Mouse (Mus musculus) intestine, embryonic 16.5 days (tissue): ENCODE results near the gene Trim26. TPM values are rescaled to one million over a fixed set of nuclear protein-coding genes. Genes with fewer than 3 reads are reported as not detected.

Experiments
- ATAC-seq: fragments of 200-750 bp; cut with Nextera tagmentation; 2 replicates; pipeline ENCODE4 v1.8.0; 2017; ENCODE audit warnings: moderate TSS enrichment, moderate library complexity
- H3K27ac ChIP-seq: fragments of 300-500 bp; sonication (generic); 2 replicates; pipeline ENCODE4 v1.5.1; 2014; ENCODE audit warnings: mild to moderate bottlenecking, low read length
- H3K27me3 ChIP-seq: fragments of 300-500 bp; sonication (generic); replicated peaks from 2 replicates; pipeline ENCODE4 v1.6.1; 2014; ENCODE audit warnings: low read length, control low read depth, mixed read lengths; ENCODE audit not compliant: control insufficient read depth, insufficient read depth
- H3K36me3 ChIP-seq: fragments of 300-500 bp; sonication (generic); 2 replicates; pipeline ENCODE4 v1.6.1; 2014; ENCODE audit warnings: low read length, control low read depth; ENCODE audit not compliant: control insufficient read depth, insufficient read depth
- H3K4me1 ChIP-seq: fragments of 300-500 bp; sonication (generic); 2 replicates; pipeline ENCODE4 v1.6.1; 2014; ENCODE audit warnings: low read length, control low read depth, mixed read lengths; ENCODE audit not compliant: control insufficient read depth, insufficient read depth
- H3K4me2 ChIP-seq: fragments of 300-500 bp; sonication (generic); 2 replicates; pipeline ENCODE4 v1.6.1; 2014; ENCODE audit warnings: low read depth, low read length, control low read depth
- H3K4me3 ChIP-seq: fragments of 300-500 bp; sonication (generic); 2 replicates; pipeline ENCODE4 v1.5.1; 2014; ENCODE audit warnings: mild to moderate bottlenecking, low read length
- H3K9ac ChIP-seq: fragments of 300-500 bp; sonication (generic); 2 replicates; pipeline ENCODE4 v1.6.1; 2014; ENCODE audit warnings: low read depth, low read length
- H3K9me3 ChIP-seq: fragments of 300-500 bp; sonication (generic); 2 replicates; pipeline ENCODE4 v1.6.1; 2016; ENCODE audit warnings: low read length, control low read depth; ENCODE audit not compliant: control insufficient read depth
- WGBS: fragments of 180-500 bp; shearing (Covaris S2); extraction: QIAGEN DNeasy Blood & Tissue Kit; methylation state at CpG from one replicate; pipeline ENCODE4 v1.1.7; 2014; 5-methylcytosine and 5-hydroxymethylcytosine counted together
- polyA plus RNA-seq: library from polyadenylated mRNA; unstranded; fragments of >200 nt; fragmentation: Nextera tagmentation; extraction: Ambion mirVana; gene quantifications from 2 replicates; pipeline ENCODE4 v1.2.1, GENCODE M21; 2015

The Trim26 gene
- polyA plus RNA-seq, 1 experiment from 2014 or later = 36.5 TPM

DNA sequence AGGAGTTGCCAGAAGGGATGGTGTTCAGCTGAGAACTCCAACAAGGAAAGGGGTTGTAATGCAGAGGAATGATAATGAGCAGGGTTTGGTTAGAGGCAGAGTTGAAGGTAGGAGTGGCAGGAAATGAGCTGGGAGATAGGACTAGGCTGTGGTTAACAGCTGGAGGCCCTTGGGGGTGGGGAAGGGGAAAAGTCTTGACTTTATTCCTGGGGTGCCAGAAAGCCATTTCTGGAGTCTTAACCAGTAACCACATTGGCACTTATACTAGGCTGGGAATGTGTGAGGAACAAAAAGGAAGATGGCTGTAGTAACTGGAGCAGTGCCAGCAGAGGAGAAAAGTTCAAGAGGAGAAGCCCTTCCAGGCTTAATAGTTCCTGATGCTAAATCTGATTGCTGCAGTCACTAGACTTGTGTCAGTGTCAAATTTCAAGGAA, 7.4 kb downstream of the Trim26 start:
- Histone ChIP-seq H3K9me3 (no peaks in the 10 kb centered on the region), H3K4me1 (peaks cover 11% of the 10 kb centered on the region; the same call in 1 of the 2 replicates), H3K9ac (no peak overlapping the region), H3K4me3 (no peak overlapping the region), H3K27me3 (no peaks in the 10 kb centered on the region), H3K27ac (peak overlapping the region; percentile 9; the same call in 1 of the 2 replicates), H3K4me2 (no peak overlapping the region), H3K36me3 (no peaks in the 10 kb centered on the region)
- ATAC-seq = peak; percentile 81

DNA sequence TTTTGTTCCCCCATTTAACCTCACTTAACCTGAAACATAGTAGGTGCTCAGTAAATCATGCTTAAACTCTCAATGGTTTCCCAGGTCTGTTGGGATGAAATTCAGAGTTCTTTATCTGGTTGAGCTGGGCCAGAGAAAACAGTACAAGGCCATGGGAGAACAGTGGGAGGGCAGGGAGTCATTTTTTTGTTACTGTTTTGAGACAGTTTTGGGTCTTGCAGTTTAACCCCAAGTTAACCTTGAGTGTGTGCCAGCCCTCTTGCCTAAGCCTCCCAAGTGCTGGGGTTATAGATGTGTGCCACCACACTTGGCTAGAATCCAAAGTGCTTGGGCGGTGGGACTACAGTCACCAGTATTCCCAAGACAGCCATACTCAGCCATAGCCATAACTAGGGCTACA, 7.8 kb downstream of the Trim26 start:
- Histone ChIP-seq H3K4me3 (no peak overlapping the region), H3K36me3 (no peaks in the 10 kb centered on the region), H3K9me3 (no peaks in the 10 kb centered on the region), H3K27me3 (no peaks in the 10 kb centered on the region), H3K27ac (peak overlapping the region; percentile 9; the same call in 1 of the 2 replicates), H3K9ac (no peak overlapping the region), H3K4me2 (no peak overlapping the region), H3K4me1 (peaks cover 13% of the 10 kb centered on the region; the same call in 1 of the 2 replicates)
- ATAC-seq = no peak
- 80% methylated on average over 1 of the region's 1 CpGs for WGBS

GRCm38 (mm10) chr17:36848911-36849310, 12.0 kb downstream of the Trim26 start:
- no peak for ATAC-seq
- no peak overlapping the region for H3K27ac ChIP-seq
- no peaks in the 10 kb centered on the region for H3K9me3 ChIP-seq
- no peak overlapping the region for H3K4me2 ChIP-seq
- 74% methylated on average over 5 of the region's 5 CpGs for WGBS
- no peaks in the 10 kb centered on the region for H3K27me3 ChIP-seq
- no peak overlapping the region for H3K4me3 ChIP-seq
- peaks cover 27% of the 10 kb centered on the region for H3K4me1 ChIP-seq
- H3K9ac ChIP-seq = peak overlapping the region; percentile 37; the same call in 1 of the 2 replicates
- H3K36me3 ChIP-seq = peaks cover 6% of the 10 kb centered on the region; the same call in 1 of the 2 replicates

DNA sequence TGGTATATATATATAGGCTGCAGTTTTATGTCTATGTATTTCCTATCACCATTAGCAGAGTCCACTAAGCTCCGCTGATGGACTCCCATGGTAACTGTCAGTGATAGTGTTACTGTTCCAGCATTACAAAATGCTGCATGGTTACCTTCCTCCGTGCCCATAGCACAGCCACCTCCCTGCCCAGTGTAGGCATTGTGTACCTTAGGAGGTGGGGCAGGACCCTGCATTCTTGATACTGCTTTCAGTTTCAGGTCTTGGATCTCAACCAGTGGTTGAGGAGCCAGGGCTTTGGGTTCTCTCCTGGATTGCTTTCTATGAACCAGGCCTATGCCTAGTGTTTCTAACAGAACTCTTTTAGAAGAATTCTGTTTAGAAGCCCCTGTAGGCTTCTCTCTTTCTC, 13.1 kb downstream of the Trim26 start:
- WGBS = 66% methylated on average over 2 of the region's 2 CpGs
- no peaks in the 10 kb centered on the region for H3K27me3 ChIP-seq
- ATAC-seq = peak; percentile 75

GRCm38 (mm10) chr17:36851200-36851599, 14.3 kb downstream of the Trim26 start:
- Histone ChIP-seq H3K36me3 (peaks cover 8% of the 10 kb centered on the region), H3K9me3 (no peaks in the 10 kb centered on the region), H3K4me1 (peaks cover 22% of the 10 kb centered on the region), H3K4me3 (no peak overlapping the region), H3K9ac (no peak overlapping the region), H3K4me2 (no peak overlapping the region; the same call in 1 of the 2 replicates), H3K27ac (peak overlapping the region; percentile 63), H3K27me3 (no peaks in the 10 kb centered on the region)
- peak; percentile 81 for ATAC-seq
- WGBS = 62% methylated on average over 5 of the region's 5 CpGs

More for the DNA sequence above, 13.1 kb downstream of the Trim26 start:
- Histone ChIP-seq H3K27ac (no peak overlapping the region), H3K4me2 (no peak overlapping the region), H3K4me1 (peaks cover 22% of the 10 kb centered on the region), H3K4me3 (no peak overlapping the region), H3K9ac (no peak overlapping the region), H3K36me3 (peaks cover 8% of the 10 kb centered on the region), H3K9me3 (no peaks in the 10 kb centered on the region)

GRCm38 (mm10) chr17:36851627-36852026, 14.7 kb downstream of the Trim26 start:
- Histone ChIP-seq H3K9ac (no peak overlapping the region), H3K4me1 (peaks cover 22% of the 10 kb centered on the region), H3K36me3 (peaks cover 8% of the 10 kb centered on the region), H3K4me2 (no peak overlapping the region; the same call in 1 of the 2 replicates), H3K4me3 (no peak overlapping the region), H3K27ac (no peak overlapping the region), H3K27me3 (no peaks in the 10 kb centered on the region), H3K9me3 (no peaks in the 10 kb centered on the region)
- 70% methylated on average over 5 of the region's 5 CpGs for WGBS
- peak; percentile 27 for ATAC-seq

DNA sequence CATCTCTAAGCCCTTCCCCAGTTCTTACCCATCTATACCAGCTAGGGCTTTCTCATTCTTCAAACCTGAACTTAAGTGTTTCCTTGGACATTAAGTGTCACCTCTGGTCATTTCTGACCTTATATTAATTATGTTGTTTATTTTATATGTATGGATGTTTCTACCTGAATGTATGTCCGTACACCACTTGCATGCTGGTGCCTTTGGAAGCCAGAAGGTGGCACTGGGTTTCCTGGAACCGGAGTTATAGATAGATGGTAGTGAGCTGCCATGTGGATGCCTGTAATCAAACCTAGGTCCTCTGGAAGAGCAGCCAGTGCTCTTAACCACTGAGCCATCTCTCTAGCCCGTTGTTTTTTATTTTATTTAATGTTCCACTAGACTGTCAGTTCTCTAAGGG, 18.6 kb downstream of the Trim26 start:
- no peak overlapping the region for H3K27ac ChIP-seq
- 88% methylated on average over 3 of the region's 3 CpGs for WGBS
- H3K9ac ChIP-seq = no peak overlapping the region
- peaks cover 10% of the 10 kb centered on the region for H3K36me3 ChIP-seq
- no peak overlapping the region for H3K4me2 ChIP-seq
- H3K9me3 ChIP-seq = no peaks in the 10 kb centered on the region
- peaks cover 12% of the 10 kb centered on the region for H3K4me1 ChIP-seq
- H3K27me3 ChIP-seq = no peaks in the 10 kb centered on the region
- ATAC-seq = no peak
- no peak overlapping the region for H3K4me3 ChIP-seq

DNA sequence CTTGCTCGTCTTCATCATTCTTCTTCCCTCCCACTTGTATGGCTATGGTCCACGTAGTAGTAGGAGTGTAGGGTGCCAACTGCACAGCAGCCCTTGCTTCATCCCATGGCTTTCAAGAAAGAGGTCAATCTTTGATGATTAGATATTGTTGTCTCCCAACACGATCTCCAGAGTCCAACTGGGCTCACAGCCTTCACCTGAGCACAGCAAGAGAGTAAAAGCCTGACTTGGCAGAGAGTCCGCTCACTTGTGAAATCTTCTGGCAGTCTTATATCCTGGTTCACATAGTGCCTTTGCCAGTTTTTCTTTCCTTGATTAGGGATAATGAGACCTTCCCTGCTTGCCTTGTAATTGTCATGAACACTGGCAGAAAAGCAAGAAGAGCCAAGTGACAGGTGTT, 19.3 kb downstream of the Trim26 start:
- Histone ChIP-seq H3K27ac (no peak overlapping the region), H3K4me1 (peaks cover 8% of the 10 kb centered on the region), H3K9me3 (no peaks in the 10 kb centered on the region), H3K36me3 (peaks cover 10% of the 10 kb centered on the region), H3K4me3 (no peak overlapping the region), H3K9ac (no peak overlapping the region), H3K27me3 (no peaks in the 10 kb centered on the region), H3K4me2 (no peak overlapping the region)
- ATAC-seq = no peak
- 92% methylated on average over 4 of the region's 4 CpGs for WGBS

- Histone ChIP-seq H3K4me1 (0 out of 2 replicates have a peak, but pooled peaks cover 7% of the 10 kb centered on the region), H3K4me2 (no peak overlapping the region), H3K4me3 (no peak overlapping the region), H3K9me3 (no peaks in the 10 kb centered on the region), H3K9ac (no peak overlapping the region), H3K27ac (no peak overlapping the region), H3K36me3 (peaks cover 10% of the 10 kb centered on the region), H3K27me3 (no peaks in the 10 kb centered on the region)
- 93% methylated on average over 3 of the region's 3 CpGs for WGBS
- ATAC-seq = no peak
Observed at GRCm38 (mm10) chr17:36858181-36858580, 21.2 kb downstream of the Trim26 start.

DNA sequence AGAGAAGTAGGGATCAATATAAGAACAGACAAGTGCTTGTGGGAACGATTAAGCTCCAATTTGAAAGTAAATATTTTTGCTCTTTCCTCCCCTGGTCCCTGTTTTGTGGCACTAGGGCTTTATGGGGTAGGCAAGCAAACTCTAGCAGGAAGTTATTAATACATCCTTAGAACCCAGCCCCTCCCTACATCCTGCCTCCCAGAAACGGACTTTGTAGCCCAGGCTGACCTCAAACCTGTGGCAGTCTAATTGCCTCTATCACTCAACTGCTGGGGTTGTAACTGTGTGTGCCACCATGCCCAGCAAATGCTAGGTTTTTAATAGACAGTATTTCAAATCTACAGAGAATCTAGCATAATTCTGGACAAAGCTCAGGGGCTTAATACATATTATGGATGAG, 24.7 kb downstream of the Trim26 start:
- no peak overlapping the region for H3K4me2 ChIP-seq
- H3K4me3 ChIP-seq = no peak overlapping the region
- H3K27me3 ChIP-seq = no peaks in the 10 kb centered on the region
- ATAC-seq = peak; percentile 87
- H3K4me1 ChIP-seq = 0 out of 2 replicates have a peak, but pooled peaks cover 9% of the 10 kb centered on the region
- H3K9ac ChIP-seq = no peak overlapping the region
- H3K36me3 ChIP-seq = peaks cover 2% of the 10 kb centered on the region; the same call in 1 of the 2 replicates
- WGBS = 33% methylated on average over 2 of the region's 2 CpGs
- H3K27ac ChIP-seq = no peak overlapping the region
- H3K9me3 ChIP-seq = no peaks in the 10 kb centered on the region
